Mouse (Mus musculus): Measurements from ENCODE around the gene Hist1h2ag.

DNA sequence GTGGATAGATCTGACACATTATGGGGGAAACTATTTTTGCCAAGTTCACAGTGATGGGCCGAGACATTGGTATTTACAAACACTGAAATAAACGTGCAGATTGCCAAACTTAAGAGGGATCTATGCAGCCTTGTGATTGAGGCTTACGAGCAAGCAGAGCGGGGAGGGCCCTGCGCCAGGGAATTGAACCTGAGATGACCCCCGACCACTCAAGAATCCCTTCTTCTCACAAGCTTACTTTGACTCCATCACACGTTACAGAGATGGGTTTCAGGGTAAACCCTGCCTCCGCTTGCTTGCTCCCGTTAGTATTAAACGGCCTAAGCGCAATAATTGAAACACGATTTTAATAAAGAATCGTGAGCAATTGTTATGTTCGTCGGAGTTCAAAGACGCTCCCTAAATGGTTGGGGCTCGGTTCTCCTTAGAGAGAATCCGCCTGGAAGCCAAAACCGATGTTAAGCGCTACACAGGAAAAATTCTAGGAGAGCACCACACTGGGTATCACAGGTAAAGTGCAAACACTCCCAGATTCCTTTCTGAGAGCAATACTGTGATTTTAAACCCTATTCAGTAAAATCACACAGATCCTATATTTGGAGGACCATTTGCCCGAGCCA is 45.4 kb downstream of the Hist1h2ag start:
- TF ChIP-seq POLR2A (IDR thresholded peaks at IDR 0.05; ENCODE audit: borderline replicate concordance, low read depth, low read length) = no peak
- no peak for TF ChIP-seq CTCF (IDR thresholded peaks at IDR 0.05; ENCODE audit: low read depth, low read length)

Data from bone marrow macrophage, adult 2 months (primary cell).